Mouse (Mus musculus) kidney, postnatal 0 days (tissue): ENCODE measurements around the gene Flnc. TPM values are rescaled to one million over a fixed set of nuclear protein-coding genes. Genes with fewer than 3 reads are reported as not detected.

ENCODE experiments used
- ATAC-seq: fragments of 200-750 bp; cut with Nextera tagmentation; replicated peaks from 2 replicates; pipeline ENCODE4 v1.8.0; 2017; ENCODE audit warnings: low read depth, moderate number of reproducible peaks, moderate TSS enrichment, moderate library complexity; ENCODE audit not compliant: low FRiP score
- DNase-seq: peaks from one replicate; pipeline ENCODE4 v3.0.0-alpha.2; 2016; ENCODE audit warnings: low spot score
- H3K27ac ChIP-seq: fragments of 300-500 bp; sonication (generic); 2 replicates; pipeline ENCODE4 v1.5.1; 2014; ENCODE audit warnings: mild to moderate bottlenecking
- H3K27me3 ChIP-seq: fragments of 300-500 bp; sonication (generic); 2 replicates; pipeline ENCODE4 v1.6.1; 2014; ENCODE audit warnings: low read length, mixed read lengths; ENCODE audit not compliant: insufficient read depth
- H3K36me3 ChIP-seq: fragments of 300-500 bp; sonication (generic); 2 replicates; pipeline ENCODE4 v1.6.1; 2014; ENCODE audit warnings: low read length, mixed read lengths; ENCODE audit not compliant: insufficient read depth
- H3K4me1 ChIP-seq: fragments of 300-500 bp; sonication (generic); replicated peaks from 2 replicates; pipeline ENCODE4 v1.6.1; 2014; ENCODE audit warnings: antibody characterized with exemption, low read length, mixed read lengths; ENCODE audit not compliant: insufficient read depth
- H3K4me2 ChIP-seq: fragments of 300-500 bp; sonication (generic); 2 replicates; pipeline ENCODE4 v1.6.1; 2014; ENCODE audit warnings: mild to moderate bottlenecking, low read length, moderate library complexity, mixed read lengths
- H3K4me3 ChIP-seq: fragments of 300-500 bp; sonication (generic); replicated peaks from 2 replicates; pipeline ENCODE4 v1.5.1; 2014; ENCODE audit warnings: low read depth, low read length
- H3K9ac ChIP-seq: fragments of 300-500 bp; sonication (generic); 2 replicates; pipeline ENCODE4 v1.6.1; 2014; ENCODE audit warnings: low read depth, low read length
- H3K9me3 ChIP-seq: fragments of 300-500 bp; sonication (generic); replicated peaks from 2 replicates; pipeline ENCODE4 v1.6.1; 2016; ENCODE audit warnings: low read length, inconsistent platforms, mixed read lengths
- CTCF ChIP-seq: IDR thresholded peaks from 2 replicates; pipeline ENCODE4 v1.5.1; 2016; ENCODE audit warnings: antibody characterized with exemption, low read depth, mild to moderate bottlenecking, moderate library complexity
- whole genome bisulfite sequencing: fragments of 180-500 bp; shearing (Covaris S2); extraction: QIAGEN DNeasy Blood & Tissue Kit; methylation state at CpG from one replicate; pipeline ENCODE4 v1.1.7; 2014; 5-methylcytosine and 5-hydroxymethylcytosine counted together
- polyA plus RNA-seq: library from polyadenylated mRNA; unstranded; fragments of >200 nt; fragmentation: Nextera tagmentation; extraction: Ambion mirVana; gene quantifications from 2 replicates; pipeline ENCODE4 v1.2.1, GENCODE M21; 2015

Flnc gene
- polyA plus RNA-seq, 1 experiment from 2014 or later = 2.5 TPM

DNA sequence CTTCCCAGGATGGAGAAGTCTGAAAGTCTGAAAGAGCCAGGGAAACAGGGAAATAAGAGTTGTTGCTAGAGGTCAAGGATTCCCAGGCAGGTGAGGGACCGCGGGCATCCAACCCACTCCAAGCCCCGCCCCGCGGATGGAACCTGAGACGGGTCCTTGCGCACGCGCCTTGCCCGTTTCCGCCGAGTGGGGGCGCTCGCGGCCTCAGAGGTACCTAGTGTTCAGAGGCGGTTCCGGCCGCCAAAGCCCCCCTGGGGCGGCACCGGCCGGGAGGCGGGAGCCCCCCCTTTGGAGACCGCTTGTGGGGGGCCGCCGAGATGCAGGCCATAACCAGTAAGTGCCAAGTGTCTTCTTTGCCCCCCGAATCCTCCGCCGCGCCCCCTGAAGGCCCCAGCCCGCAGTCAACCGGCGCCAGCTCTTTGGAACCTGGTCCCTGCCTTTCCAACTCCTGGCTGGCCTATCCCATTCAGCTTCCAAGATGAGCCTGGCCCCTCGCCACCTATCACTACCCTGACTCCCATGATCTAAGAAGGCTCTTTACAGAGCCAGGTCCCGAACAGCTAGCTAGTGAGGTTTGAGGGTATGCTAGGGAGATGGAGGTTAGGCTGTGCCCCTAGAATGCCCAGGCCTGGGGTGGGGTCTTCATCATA is 30.2 kb upstream of the Flnc start:
- no peaks in the 10 kb centered on the region for H3K27me3 ChIP-seq
- peak; percentile 53 for TF ChIP-seq CTCF
- H3K36me3 ChIP-seq = no peaks in the 10 kb centered on the region
- WGBS = 9% methylated on average over 33 of the region's 34 CpGs
- no peaks in the 10 kb centered on the region for H3K9me3 ChIP-seq
- DNase-seq (peak; percentile 37), ATAC-seq (peak; percentile 33; the same call in 1 of the 2 replicates)
- H3K27ac ChIP-seq = no peak overlapping the region
- peak overlapping the region; percentile 32; the same call in 1 of the 2 replicates for H3K4me2 ChIP-seq
- H3K4me3 ChIP-seq = no peak overlapping the region
- H3K9ac ChIP-seq = 0 out of 2 replicates have a peak overlapping the region, but pooled peaks have one; percentile 8
- H3K4me1 ChIP-seq = no peaks in the 10 kb centered on the region

DNA sequence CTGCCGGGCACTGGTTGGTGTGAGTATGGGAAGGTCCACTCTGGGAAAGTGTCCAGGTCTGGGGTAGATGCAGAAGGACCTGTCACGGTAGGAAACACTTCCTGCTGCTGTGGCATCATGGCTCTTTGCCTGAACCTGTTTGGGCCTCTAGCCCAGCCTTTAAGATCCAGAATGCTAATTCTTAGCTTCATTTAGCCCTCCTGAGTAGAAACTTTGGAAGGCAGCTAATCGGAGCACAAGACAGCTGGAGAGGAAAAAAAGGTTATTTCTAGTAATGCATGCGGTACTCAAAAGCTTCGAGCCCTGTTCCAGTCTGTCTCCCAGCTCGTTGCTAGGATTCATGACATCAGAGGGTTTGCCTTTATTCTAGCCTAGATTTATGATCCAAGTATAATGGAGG is 26.6 kb upstream of the Flnc start:
- Histone ChIP-seq H3K9me3 (no peaks in the 10 kb centered on the region), H3K9ac (no peak overlapping the region), H3K27ac (no peak overlapping the region), H3K4me2 (no peak overlapping the region), H3K27me3 (no peaks in the 10 kb centered on the region), H3K36me3 (no peaks in the 10 kb centered on the region), H3K4me3 (no peak overlapping the region), H3K4me1 (no peaks in the 10 kb centered on the region)
- WGBS = 66% methylated on average over 6 of the region's 6 CpGs
- ATAC-seq = no peak
- TF ChIP-seq CTCF = no peak
- no peak for DNase-seq

DNA sequence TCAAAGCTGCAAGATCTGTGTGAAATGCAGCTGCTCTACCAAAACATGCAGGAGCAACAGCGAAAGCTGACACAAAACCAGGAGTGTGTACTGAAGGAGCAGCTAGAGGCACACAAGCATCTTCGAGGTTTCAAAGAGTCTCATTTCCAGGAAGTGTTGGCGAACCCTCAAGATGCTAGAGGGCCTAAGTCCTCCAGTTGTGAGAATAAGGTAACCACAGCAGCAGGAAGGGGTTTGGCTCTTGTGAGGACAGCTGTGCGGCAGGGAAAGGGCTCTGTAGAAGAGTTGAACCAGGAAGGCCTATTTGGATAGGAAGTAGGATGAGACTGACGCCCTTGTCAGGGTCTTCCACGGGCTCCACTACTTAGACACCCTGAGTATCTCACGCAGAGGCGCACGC is 17.6 kb upstream of the Flnc start:
- DNase-seq = no peak
- no peak overlapping the region for H3K9ac ChIP-seq
- no peaks in the 10 kb centered on the region for H3K36me3 ChIP-seq
- no peaks in the 10 kb centered on the region for H3K9me3 ChIP-seq
- H3K4me3 ChIP-seq = no peak overlapping the region
- H3K4me2 ChIP-seq = no peak overlapping the region
- no peak overlapping the region for H3K27ac ChIP-seq
- no peak for ATAC-seq
- no peaks in the 10 kb centered on the region for H3K27me3 ChIP-seq
- WGBS = 79% methylated on average over 9 of the region's 9 CpGs
- H3K4me1 ChIP-seq = no peaks in the 10 kb centered on the region
- TF ChIP-seq CTCF = no peak

- ATAC-seq = no peak
- Histone ChIP-seq H3K36me3 (no peaks in the 10 kb centered on the region), H3K4me1 (no peaks in the 10 kb centered on the region), H3K4me2 (no peak overlapping the region), H3K4me3 (no peak overlapping the region), H3K27me3 (no peaks in the 10 kb centered on the region), H3K9me3 (no peaks in the 10 kb centered on the region), H3K9ac (no peak overlapping the region), H3K27ac (no peak overlapping the region)
- 82% methylated on average over 2 of the region's 2 CpGs for WGBS
- no peak for DNase-seq
- no peak for TF ChIP-seq CTCF
These were observed 12.5 kb upstream of the Flnc start for GRCm38 (mm10) chr6:29420596-29420995.

DNA sequence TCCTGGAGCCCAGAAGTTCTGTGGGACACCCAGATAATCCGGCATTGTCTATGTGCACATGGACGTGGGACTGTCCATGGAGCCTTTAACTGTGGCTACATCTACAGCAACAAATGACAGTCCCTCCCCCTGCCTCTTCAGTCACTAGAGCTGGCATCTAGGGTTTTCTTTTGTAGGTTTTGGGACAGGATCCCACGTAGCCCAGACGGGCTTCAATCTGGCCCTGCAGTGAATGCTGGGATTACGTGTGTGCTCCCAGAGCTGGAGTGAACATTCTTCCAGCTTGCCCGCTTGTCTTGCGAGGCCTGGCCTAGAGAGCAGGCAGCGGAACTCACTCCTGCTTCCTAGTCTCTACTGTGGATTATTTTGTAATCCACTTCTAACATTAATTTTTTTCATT is 7.9 kb upstream of the Flnc start:
- WGBS = 90% methylated on average over 8 of the region's 8 CpGs
- no peak for ATAC-seq
- Histone ChIP-seq H3K36me3 (no peaks in the 10 kb centered on the region), H3K27ac (no peak overlapping the region), H3K4me3 (no peak overlapping the region), H3K9me3 (no peaks in the 10 kb centered on the region), H3K9ac (no peak overlapping the region), H3K27me3 (no peaks in the 10 kb centered on the region), H3K4me1 (no peaks in the 10 kb centered on the region), H3K4me2 (no peak overlapping the region)
- DNase-seq = no peak
- no peak for TF ChIP-seq CTCF

DNA sequence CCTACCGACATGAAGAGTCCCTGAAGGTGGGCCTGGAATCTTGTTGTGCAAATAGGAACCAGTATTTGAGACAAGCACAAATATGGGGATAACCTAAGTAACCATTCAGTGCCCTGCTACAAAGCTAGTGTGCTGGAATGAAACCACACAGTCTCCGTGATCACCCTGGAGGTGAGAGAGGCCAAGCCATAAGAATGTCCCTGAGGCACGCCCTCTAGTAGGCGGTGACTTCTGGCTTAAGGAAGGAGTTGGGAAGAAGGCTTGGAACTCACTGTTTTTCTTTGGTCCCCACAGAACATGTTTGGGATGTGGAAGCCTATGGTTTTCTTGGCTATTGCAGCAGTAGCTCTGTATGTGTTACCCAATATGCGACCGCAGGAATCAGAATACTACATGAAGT is 6.7 kb upstream of the Flnc start:
- Histone ChIP-seq H3K9me3 (no peaks in the 10 kb centered on the region), H3K27me3 (no peaks in the 10 kb centered on the region), H3K9ac (no peak overlapping the region), H3K36me3 (no peaks in the 10 kb centered on the region), H3K27ac (no peak overlapping the region), H3K4me3 (no peak overlapping the region), H3K4me2 (no peak overlapping the region), H3K4me1 (no peaks in the 10 kb centered on the region)
- WGBS = 65% methylated on average over 6 of the region's 6 CpGs
- no peak for TF ChIP-seq CTCF
- ATAC-seq = no peak
- no peak for DNase-seq

DNA sequence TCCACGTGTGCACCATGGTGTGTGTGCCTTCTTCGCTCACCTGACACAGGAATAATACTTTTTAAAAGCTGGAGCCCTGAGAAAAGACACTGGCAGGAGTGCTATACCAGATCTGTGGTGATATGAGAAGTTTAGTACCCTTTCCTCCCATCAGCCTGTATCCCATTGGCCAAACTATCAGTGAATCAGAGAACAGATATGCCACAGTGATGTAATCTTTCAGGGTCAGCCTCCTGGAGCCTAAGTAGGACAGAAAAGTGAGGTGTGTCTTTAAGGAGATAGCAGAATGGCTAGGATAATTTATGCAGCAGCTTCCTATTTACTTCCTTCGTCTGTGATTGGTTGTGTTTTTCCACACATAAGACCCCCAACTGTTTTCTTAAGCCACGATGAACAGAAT is 4.9 kb upstream of the Flnc start:
- Histone ChIP-seq H3K4me3 (no peak overlapping the region), H3K27me3 (no peaks in the 10 kb centered on the region), H3K4me2 (no peak overlapping the region), H3K9me3 (no peaks in the 10 kb centered on the region), H3K36me3 (no peaks in the 10 kb centered on the region), H3K4me1 (peaks cover 4% of the 10 kb centered on the region), H3K27ac (no peak overlapping the region), H3K9ac (no peak overlapping the region)
- 61% methylated on average over 4 of the region's 4 CpGs for WGBS
- DNase-seq (no peak), ATAC-seq (no peak)
- no peak for TF ChIP-seq CTCF
